Mouse (Mus musculus) thymus, postnatal 14 days (tissue): Measurements from ENCODE around the gene Them5.

Source experiments
- DNase-seq: peaks from one replicate; pipeline ENCODE4 v3.0.0; 2021

The Them5 gene

DNA sequence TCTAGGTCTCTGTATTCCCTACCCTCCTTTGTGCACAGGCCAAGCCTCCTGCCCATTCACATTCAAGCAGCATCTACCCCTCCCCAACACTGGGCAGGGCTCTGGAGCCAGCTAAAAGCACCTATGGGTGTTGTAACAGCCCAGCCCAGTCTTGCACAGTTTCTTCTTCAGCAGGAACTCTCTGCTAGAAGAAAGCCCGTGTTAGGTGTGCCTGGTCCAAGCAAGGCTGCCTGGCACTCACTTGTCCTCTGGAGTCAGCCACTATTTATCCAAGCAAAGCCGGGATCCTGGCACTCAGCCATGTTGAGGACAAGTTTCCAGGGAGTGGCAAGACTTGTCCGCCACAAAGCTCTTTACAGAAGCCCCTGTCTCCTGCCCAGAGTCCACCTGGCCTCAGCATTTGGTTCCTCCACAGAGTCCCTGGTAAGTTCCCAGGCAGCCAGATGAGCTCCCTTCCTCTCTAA is at the start of gene Them5:
TSS of gene Them5 (plus strand) at position 141 of the 464 bp plus-strand sequence.
- DNase-seq = no peak

GRCm38 (mm10) chr3:94305457-94305856 is 36.4 kb upstream of the Them5 start:
- DNase-seq = no peak

GRCm38 (mm10) chr3:94306975-94307374 is 34.9 kb upstream of the Them5 start:
- DNase-seq = no peak

- DNase-seq = peak; percentile 90
These were observed 32.1 kb upstream of the Them5 start, which contains the start of gene Them4 for GRCm38 (mm10) chr3:94309633-94310363. Gene Them4 (plus strand): TSS chr3:94310089.

GRCm38 (mm10) chr3:94310491-94310890 is 31.4 kb upstream of the Them5 start:
- DNase-seq = no peak

DNA sequence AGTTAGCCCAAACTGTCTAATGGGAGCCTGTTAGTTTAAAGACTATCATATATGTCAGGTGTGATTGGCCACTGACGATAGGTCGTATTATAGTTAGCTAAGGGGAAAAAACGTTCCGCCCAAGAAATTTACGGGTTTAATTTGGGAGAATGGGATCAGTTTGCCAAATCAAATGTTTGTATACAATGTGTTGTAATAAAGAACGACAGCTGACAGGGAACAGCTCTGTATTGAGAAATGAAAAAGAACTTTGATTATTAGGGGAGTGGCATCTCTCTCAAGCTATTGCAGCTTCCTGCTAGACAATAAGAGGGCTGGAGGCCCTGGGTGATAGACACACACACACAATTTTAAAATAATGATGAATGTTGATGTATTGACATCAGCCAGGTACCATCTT is 31.0 kb upstream of the Them5 start:
- DNase-seq = no peak

GRCm38 (mm10) chr3:94311376-94311775 is 30.5 kb upstream of the Them5 start:
- DNase-seq = no peak

DNA sequence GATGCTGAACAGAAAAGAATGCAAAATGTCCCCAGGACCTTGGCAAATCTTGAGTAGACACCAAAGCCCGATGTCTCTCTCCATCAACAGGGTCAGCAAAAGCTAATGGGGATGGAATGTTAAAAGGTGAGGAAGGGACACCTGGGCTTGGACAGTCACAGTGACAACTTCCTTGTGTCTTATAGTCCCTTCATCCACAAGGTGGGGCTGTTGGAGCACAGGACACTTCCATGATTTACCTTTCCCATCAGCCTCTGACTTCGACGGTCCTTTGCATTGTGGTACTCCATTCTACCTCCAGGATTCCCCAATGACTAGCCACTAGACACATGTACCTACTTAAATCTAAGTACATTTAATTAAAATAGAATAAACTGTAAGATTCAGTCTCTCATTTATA is 13.2 kb upstream of the Them5 start:
- DNase-seq = peak; percentile 42

DNA sequence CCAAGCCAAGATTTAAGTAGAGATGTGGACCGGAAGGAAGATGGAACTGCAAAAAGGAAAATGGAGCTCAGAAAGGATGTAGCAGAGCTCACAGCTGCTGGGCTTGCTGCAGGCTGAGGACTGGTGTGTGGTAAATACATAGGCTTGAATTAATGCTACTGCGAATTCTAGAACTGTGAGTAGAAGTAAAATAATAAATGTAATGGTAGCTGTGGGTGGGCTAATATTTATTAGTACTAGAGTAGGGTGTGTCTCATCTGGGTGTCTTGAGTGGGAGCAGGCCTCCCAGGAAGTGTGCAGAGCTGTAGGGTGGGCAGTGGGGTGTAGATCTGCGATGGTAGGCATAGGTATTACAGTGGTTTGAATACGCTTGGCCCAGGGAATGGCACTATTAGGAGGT is 7.5 kb upstream of the Them5 start:
- no peak for DNase-seq

DNA sequence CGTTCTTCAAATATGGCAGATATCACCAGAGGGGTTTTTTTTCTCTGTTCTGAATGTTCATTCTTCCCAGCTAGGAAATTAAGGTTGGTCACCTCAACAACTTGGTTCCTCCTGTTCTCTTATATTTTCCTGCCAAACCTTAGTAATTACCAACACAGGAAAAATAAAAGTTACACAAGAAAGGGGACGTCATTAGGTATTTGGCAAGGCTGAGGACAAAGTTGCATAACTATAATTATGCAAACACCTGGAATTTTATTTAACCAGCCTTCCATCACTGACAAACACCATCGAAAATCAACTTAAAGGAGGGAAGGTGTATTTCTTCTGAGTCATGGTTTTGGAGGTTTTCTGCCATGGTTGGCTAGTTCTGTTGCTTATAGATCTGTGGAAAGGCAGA is 3.4 kb upstream of the Them5 start:
- DNase-seq = no peak

DNA sequence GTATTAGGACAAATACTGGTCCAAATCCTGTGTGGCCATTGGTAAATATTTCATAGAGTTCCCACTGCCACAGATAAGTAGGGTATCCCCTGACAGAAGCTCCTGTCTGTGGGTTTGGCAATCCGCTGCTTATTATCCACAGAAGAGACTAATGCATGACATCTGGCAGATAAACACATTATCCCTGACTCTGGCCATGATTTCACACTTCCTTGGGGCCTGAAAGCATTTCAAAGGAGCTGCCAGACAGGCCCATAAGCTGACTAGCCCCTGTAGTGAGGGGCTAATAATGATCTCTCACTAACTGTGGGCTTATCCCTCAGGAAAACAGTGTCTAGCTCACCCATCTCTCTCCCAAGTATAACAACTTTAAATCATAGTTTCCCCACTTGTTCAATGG is 653 bp downstream of the Them5 start:
- DNase-seq = no peak

GRCm38 (mm10) chr3:94344182-94344581 is 2.3 kb downstream of the Them5 start:
- DNase-seq = no peak

DNA sequence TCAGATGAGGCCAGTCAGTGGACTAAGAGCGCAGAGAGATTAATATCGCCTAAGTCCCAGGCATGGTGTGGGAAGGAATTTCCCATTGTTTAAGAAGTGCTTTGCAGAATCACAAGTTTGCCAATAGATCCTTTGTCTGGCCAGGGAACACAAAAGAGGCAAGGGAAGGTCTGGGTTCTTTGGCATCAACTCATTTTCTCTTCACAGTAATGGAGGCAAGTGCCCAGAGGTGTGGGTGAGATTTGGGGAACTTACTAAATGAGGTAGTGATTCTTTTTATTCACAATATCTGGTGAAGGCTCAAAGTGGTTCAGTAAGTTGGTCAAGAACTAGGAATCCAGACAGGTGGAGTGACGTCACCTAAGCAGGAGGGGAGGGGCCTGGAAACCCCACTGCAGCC is 3.0 kb downstream of the Them5 start:
- no peak for DNase-seq

- DNase-seq = no peak
These were observed 6.2 kb downstream of the Them5 start for GRCm38 (mm10) chr3:94348146-94348545.

- peak; percentile 51 for DNase-seq
These were observed 18.9 kb downstream of the Them5 start for GRCm38 (mm10) chr3:94360812-94361211.

GRCm38 (mm10) chr3:94362138-94362537 is 20.2 kb downstream of the Them5 start, which contains the start of gene C2cd4d:
Gene C2cd4d (plus strand): TSS chr3:94362438.
- no peak for DNase-seq

DNA sequence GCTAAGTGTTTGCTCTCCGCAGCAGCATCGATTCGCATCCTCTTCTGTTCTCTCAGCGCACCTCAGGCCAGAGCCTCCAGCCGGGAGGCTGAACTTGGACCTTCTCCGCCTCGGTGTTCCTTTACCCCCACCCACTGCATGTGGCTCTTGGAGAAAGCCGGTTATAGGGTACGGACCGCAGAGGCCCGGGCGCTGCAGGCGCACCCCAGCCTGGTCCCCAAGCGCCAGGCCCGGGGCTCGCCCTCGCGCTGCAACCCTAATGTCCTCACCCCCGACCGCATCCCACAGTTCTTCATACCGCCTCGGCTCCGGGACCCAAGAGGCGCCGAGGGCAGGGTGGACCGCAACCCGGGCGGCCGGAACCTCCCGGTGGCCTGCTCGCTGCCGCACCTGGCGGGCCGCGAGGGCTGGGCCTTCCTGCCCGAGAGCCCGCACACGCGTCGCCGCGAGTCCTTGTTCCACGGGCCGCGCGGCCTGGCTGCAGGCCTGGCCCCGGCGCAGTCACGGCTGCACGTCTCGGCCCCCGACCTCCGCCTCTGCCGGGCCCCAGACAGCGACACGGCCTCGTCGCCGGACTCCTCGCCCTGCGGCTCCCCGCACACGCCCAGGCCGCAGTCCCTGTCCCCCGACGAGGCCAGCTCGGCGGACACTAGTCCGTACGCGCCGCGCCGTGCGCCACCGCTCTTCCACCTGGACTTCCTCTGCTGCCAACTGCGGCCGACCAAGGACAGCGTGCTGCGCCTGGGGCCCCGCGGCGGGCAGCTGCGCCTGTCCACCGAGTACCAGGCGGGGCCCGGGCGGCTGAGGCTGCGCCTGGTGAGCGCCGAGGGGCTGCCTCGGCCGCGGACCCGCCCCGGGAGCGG is 21.6 kb downstream of the Them5 start:
- DNase-seq = no peak

DNA sequence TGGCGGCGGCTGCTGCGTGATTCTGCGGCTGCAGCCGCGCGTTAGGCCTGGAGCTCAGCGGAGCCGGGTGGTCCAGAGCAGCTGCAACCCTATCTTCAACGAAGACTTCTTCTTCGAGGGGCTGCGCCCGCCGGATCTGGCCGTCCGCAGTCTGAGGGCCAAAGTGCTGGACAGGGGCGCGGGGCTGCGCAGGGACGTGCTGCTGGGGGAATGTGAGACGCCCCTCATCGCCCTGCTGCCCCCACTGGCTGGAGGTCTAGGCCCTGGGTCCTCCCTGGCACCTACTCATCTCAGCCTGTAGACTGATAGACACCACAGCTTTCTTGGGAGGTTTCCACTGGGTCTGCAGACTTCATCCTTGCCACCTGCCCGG is 22.2 kb downstream of the Them5 start:
- DNase-seq = no peak

GRCm38 (mm10) chr3:94366761-94367160 is 24.9 kb downstream of the Them5 start:
- peak; percentile 85 for DNase-seq

GRCm38 (mm10) chr3:94367511-94367910 is 25.6 kb downstream of the Them5 start:
- no peak for DNase-seq

DNA sequence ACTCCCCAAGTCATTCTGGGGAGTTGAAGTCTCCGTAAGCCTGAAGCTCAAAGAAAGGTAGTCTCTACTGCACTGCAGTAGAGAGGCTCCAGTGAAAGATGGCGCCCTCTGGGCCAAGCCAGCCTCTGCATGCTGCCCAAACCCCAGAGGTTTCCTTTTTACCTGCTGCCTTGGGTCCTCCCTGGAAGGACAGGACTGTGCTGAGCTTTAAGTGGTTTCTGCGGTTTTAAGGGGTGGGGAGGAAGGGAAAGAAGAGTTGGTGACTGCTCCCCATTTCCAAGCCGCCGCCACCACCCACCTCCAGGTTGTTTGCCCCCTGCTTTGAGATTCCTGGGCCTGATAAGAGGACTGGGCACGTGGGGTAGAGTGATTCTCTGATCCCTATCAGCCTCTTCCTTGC is 26.7 kb downstream of the Them5 start:
- peak; percentile 51 for DNase-seq

GRCm38 (mm10) chr3:94369709-94370108 is 27.8 kb downstream of the Them5 start:
- no peak for DNase-seq

- no peak for DNase-seq
These were observed 29.7 kb downstream of the Them5 start for GRCm38 (mm10) chr3:94371637-94372036.

- DNase-seq = no peak
These were observed 30.1 kb downstream of the Them5 start for GRCm38 (mm10) chr3:94372038-94372437.
